Mouse (Mus musculus): ENCODE results near the gene Cldn5.

Cldn5 gene

GRCm38 (mm10) chr16:18785485-18785884 is 8.8 kb downstream of the Cldn5 start:
- no peak for DNase-seq (ENCODE audit: low read depth)

DNA sequence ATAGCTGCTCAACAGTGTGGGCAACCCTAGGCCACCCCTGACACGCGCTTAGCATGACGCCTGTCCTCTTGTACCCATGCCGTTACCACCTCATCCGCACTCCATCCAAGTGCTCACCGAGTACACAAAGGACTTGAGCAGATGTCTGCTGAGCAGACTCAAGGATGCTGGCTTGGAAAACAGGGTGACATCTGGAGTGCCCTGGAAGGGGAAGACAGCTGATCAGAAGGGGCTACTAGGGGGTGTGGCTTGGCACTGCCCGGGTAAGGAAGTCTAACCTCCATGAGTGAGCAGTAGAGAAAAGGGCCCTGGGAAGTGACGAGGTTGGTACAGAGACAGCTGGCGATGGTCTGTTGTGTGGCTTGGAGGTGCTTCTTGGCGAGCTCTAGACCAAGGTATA is 10.0 kb downstream of the Cldn5 start:
- no peak for DNase-seq (ENCODE audit: low read depth)

DNA sequence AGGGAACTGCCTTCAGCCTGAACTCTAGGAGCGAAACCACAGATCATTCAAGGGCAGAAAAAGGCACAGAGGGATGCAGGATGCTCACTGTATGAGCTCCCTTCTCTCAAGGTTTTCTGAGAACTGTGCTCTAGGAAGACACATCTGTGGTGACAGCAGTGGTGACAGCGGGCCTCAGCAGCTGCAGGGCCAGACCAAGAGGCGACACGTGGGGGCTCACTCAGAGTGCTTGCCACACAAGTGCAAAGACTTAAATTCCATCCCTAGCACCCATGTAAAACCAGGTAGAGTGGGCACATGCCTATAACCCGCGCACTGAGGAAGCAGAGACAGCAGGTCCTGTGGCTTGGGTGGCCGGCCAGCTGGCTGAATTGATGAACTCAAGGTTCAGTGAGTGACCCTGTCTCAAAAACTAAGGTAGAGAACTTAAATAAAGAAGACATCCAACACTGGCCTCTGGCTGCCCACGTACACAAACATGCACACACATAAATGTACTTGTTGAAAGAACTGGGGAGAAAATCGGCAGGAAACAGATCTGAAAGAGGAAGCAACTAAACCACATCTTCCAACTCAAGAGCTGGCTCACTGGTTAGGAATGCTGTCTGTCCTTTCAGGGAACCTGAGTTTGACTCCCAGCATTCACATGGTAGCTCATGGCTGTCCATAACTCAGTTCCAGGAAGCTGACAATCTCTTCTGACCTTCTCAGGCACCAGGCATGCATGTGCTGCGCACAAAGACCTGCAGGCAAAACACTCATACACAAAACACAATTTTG is 12.2 kb downstream of the Cldn5 start:
- DNase-seq (ENCODE audit: low read depth) = no peak

DNA sequence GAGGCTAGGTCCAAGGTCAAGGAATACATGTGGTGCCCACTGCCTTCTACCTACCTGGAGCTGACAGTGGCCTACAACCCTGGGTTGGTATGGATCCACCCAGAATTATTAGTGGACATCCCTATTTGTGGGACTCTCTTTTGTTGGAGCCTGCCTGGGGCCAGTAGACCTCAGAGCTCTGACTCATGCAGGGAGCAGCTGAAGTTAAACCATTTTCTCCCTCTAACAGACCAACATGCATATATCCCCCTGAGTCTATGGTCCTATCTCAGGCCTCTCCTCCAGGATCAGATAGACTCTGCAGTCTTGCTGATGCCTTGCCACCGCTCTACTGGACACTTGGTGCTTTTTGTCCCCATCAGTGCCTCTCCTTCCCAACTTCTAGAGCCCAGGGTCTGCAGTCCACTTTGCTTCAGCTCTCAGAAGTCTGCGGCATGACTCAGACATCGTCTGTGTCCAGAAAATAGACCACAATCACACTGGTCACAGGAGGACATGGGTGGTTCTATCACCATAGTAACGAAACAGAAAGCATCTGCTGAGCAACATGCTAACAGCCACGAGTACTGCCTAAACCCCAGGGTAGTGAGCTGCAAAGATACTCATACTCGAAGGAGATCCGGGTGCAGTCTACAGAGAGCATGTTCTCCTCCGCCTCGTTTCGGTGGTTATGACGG is 18.7 kb downstream of the Cldn5 start:
- DNase-seq (ENCODE audit: low read depth) = no peak

DNA sequence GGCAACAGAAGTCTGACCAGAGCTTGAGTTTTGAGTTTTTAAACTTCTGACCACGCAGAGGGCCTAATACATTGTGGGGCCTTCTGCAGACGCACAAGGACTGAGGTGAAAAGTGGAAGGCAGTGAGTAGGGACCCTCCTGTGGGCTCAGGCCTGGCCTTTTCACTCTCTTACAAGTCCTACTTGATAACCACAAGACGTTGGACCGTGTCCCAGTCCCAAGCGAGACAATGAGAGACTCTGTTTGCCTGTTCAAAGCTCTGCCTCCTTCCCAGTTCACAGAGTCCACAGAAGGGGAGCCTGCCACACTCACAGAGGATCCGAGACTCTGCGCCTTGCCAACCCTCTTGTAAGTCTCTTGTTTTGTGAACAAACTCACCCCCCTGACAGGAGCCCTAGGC is 20.0 kb downstream of the Cldn5 start:
- no peak for DNase-seq (ENCODE audit: low read depth)

GRCm38 (mm10) chr16:18798151-18798550 is 21.5 kb downstream of the Cldn5 start:
- no peak for DNase-seq (ENCODE audit: low read depth)

DNA sequence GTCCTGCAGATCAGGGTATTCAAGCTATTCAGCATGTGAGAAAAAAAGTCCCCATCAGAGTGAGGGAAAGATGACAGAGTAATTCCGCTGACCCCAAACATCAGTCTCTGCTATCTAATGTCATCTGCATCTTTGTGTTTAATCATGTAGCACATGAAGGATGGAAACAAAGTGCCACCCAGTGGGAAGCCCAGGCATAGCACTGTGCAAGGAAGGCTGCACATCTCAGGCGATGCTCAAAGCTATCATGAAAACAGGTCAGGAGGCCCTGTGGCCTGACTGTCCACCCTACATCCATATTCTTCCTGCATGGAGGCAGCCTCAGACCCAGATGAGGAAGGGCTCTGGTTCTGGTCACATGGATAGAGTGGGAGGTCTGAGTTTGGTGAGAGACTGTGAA is 22.2 kb downstream of the Cldn5 start:
- DNase-seq (ENCODE audit: low read depth) = no peak

DNA sequence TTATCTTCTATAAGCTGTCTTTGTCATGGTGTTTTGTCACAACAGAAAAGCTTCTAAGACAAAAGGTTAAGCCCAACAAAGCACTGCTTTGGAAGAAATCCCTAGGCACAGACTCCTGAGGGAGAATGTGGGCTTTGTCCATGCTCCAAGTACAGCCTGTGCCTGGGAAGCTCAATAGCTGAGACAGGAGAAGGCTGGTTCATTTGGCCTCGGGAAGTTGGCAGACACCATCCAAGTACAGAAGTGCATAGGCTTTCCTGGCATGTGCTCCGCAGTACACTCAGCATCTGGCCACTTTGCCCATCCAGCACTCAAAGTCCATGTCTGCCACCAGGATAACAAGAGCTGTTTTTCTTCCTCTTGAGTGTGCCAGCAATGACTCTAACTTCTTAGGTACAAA is 29.1 kb downstream of the Cldn5 start:
- DNase-seq (ENCODE audit: low read depth) = no peak

- DNase-seq (ENCODE audit: low read depth) = peak; percentile 29
These were observed 32.4 kb downstream of the Cldn5 start for GRCm38 (mm10) chr16:18809001-18809400.

DNA sequence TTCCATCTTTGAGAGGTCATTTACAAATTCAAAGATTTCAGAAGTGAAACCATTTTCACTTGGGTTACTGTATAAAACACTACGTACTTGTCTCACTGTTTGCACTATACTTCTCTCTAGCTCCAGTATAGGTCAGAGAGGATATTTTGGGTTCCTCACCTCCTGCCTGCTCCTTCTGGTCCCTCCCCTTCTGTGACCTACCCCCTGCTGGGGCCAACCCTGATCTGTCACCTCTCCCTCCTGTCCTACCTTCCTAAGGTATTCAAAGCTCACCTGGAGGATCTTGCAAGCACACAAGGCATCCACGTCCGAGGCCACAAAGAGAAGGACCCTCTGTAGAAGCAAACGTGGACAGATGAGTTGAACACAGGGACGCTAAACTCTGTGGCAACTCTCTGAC is 34.4 kb downstream of the Cldn5 start:
- DNase-seq (ENCODE audit: low read depth) = peak; percentile 9

- peak; percentile 87 for DNase-seq (ENCODE audit: low read depth)
These were observed 35.1 kb downstream of the Cldn5 start, which contains the start of the genes Ufd1 and Cdc45 for GRCm38 (mm10) chr16:18811468-18812384. Ufd1 (plus strand) TSS chr16:18811779. Cdc45 (minus strand) TSS chr16:18811987.

DNA sequence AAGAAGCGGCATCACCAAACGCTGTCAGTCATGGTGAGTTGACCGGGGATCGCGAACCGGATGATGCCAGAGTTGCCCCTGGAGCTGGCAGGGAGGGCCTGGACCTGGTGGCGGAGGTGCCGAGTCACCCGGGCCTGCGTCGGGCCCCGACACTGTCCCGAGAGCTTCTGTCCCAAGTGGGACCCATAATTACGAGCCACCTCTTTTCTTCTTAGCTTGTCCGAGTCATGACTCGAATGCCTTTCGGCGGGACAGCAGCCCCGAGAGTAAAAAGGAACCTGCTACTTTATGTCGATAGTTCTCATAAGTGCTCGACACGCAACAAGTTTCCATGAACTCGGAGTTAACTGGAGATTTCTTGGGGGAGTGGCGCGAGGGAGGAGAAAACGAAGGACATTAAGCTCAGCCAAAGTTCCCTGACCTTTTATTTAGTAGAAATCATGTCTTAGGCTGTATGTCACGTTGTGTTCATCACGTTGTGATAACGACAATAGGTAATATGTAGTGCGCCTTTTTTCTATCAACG is 35.8 kb downstream of the Cldn5 start:
- DNase-seq (ENCODE audit: low read depth) = no peak

GRCm38 (mm10) chr16:18822356-18822755 is 45.7 kb downstream of the Cldn5 start:
- DNase-seq (ENCODE audit: low read depth) = no peak

DNA sequence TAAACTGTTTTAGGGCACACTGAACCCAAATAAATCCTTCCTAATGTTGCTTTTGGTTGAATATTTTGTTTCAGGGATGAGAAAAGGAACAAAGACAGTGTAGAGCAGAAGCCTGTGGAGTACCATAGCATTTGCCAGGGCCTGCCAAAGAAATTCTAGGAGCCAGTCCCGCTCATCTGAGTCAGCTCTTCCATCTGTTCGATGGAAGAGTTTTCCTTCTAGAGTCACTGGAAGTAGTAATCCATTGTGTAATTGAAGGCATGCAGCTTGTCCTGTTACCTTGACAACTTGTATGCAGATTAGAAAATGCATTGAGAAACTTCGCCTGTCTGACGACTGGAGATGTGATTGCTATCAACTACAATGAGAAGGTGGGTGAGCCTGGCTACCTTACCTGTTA is 46.3 kb downstream of the Cldn5 start:
- no peak for DNase-seq (ENCODE audit: low read depth)

Measured in c-Kit-positive CD71-negative TER-119-negative erythroid progenitor cells, embryonic 14.5 days (primary cell).